Mouse (Mus musculus) c-Kit-positive CD71-positive TER-119-positive erythroid progenitor cells, embryonic 14.5 days (primary cell): ENCODE data around the gene P2ry12.

ENCODE experiments used
- DNase-seq: peaks from one replicate; pipeline ENCODE4 v3.0.0-alpha.2; 2013; ENCODE audit warnings: low spot score

P2ry12 gene

DNA sequence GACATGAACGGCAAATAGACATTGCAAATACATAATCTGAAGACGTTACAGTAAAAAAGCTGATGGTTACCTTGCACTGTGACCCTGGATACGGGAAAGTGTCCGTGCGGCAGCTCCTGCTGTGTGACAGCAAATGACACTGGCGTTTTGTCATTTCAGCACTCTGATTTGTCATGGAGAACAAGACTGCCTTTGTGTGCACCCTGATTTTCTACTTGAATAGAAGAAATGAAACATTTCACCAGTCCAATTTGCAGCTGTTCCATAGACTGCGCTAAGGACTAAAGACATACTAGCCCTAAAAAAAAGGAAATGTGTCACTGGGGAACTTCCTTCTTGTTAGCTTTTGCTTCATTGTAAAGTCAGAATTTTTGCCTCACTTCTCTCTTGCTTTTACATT is at the start of gene P2ry12:
TSS of gene P2ry12 (minus strand) at position 168 of the 400 bp plus-strand sequence.
- DNase-seq = no peak

DNA sequence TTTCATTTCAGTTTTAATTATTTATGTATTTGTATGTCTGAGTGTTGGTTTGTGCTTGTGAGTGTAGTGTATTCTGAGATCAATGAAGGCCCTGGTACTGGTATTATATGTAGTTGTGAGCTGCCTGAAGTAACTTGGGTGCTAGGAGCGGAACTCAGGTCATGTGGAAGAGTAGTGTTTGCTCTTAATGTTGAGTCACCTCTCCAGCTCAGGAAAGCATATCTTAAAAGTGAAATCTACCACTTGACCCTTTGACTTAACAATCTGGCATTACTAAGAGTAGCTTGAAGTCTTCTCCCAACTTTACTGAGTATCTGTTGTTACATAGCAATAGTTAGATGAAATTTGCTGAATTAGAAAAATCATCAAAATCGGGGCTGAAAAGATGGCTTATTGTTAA is 42.8 kb upstream of the P2ry12 start:
- DNase-seq = no peak

DNA sequence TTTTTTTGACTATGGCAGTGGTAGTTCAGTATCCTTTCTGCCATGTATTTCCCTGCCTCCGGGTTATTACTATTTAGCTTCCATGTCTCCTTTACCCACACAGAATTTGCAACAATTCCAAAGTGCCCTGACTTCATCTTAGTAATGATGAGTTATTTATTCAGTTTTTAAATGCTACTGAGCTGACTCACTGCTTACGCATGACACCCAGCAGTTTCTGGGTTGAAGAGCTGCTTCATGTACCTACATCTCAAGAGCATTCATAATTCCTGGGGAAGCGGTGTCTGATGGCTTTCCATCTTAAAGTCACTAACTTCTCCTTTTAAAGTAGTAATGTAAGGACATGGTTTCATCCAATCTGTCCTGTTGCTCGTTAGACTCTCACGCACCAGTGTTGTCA is 42.3 kb upstream of the P2ry12 start:
- DNase-seq = no peak

DNA sequence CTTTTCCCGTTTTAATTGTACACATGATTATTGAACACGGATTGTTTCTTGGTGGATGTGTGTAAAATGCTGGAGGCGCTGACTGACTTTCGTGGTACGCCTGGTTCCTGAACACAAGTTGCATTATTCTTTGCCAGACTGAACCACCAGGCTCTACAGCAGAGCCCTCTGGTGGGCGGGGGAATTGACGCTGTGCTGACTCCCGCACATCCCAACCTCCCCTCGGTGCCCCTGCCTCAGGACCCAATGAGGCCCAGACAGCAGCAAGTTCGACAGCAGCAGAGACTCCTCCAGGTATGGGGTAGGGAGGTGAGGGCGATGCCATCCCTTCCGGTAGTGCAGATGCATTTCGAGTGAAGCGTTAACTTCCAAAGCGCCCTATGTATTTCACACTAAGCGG is 35.0 kb upstream of the P2ry12 start:
- DNase-seq = no peak

DNA sequence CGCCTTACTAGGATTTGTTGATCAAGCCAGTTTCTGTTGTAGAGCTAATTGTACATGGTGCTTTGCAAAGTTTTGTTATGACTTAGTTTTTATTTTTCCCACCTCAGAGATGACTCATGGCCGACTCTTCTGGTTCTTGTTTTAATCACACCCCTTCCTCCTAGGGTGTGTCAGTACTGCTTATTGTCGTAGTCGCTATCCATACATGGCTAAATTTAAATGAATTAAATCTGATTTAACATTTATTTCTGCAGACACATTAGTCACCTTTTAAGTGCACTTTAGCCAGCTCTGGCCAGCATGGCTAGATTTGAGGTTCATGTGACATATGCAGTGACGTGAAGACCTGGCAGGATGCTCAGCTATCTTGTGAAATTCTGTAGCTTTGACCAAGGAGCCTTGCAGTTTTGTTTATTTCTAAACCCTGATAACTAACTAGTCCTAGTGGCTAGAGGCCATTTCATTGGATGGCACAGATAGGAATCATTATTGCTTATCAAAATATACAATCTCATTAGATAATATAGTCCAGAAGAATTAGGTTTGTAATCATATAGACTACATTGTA is 34.0 kb upstream of the P2ry12 start:
- no peak for DNase-seq

DNA sequence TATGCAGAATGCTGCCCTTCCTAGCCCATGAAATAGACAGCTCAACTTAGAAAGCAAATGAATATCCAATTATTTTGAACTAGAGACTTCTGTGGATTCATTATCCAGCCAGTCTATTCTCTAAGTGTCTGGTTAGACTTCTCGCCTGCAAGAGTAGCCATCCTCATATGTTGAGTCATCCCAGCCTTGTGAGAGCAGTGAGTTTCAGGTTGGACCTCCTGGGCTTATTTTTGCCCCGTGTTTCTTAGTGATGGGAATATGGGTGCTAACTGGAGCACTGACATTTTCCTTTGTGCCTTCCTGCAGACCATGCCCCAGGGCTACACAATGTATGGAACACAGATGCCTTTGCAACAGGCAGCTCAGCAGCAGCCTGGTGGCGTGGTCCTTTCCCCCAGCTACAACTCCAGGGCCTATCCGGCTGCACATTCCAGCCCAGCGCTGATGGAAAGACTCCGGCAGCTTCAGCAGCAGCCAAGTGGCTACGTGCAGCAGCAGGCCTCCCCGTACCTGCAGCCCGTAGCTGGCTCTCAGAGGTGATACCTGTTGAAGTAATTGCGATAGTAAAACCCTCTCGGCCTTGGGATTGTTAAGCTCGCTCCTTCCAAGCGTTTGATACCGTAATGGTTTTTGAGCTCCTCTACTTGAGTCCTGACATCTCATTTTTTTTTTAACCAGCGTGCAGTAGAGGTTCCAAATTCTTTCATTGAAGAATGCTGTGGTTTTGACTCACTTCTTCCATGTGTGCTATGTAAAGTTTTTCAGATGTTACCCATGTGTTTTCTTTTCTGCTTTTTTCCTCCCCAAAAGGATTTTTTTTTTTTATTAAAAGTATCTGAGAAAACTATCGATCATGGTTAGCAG is 33.3 kb upstream of the P2ry12 start:
- no peak for DNase-seq

DNA sequence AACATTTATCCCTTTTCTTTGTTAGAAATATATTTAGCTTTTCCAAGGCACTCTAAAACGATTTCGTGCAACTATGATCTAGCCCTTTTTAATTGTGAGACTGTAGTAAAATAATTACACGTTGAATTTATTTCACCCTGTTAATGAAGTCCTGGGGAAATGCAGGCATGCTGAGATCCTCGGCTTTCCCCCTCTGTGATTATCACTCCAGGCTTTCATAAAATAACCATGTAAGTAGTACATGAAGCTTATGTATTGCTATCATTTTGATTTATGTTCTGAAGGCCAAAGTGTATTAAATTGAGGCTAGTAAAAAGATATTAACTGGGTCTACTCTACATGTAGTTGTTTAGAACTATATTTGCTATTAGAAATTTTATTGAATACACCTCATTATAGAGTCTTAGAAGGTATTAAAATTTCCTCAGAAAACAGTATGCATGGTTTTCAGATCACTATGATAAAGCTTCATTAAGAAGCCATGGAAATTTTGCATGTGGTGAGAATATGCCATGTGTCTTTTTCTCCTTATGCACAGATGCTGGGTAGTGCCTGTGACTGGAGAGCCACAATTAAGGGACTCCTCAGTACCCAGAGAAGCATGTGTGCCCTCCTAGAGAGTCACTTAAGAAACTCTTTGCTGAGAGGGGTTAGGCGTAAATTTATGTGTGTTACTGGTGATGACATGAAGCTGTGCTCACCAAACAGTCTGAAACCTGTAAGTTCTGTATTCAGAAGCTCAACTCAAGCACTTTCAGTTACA is 30.9 kb upstream of the P2ry12 start:
- DNase-seq = no peak

DNA sequence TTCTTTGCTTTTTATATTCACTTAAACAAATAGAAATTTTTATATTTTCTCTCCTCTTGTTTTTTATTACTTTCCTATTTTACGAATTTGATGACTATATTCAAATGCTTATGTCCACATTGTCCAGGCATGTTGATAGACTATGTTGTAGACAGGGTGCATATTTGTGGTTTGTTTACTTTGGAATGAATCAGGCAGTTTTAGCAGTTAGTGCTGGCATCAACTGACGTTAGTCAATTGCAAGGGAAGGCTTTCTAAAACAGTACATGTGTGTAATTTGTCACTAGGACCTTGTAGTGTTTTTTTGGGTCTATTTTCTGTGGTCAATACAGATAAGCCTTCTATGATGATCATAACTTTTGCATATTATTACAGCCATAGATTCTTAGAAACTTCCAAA is 27.9 kb upstream of the P2ry12 start:
- DNase-seq = no peak

DNA sequence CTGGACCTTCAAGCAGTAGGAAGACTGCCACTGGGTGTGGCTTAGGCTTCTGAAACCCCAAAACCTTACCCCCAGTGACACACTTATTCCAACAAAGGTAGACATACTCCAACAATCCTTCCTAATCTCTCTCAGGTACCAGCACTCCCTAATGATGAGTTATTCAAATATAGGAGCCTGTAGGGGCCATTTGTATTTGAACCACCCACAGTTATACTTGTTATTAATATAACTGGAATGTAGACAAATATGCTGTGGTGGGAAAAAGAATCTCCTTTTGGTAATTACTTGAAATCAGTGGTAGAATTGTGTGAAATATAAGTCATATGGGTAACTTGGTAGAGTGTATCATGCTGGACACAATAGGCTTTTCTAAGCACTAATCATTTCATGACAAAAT is 15.9 kb upstream of the P2ry12 start:
- no peak for DNase-seq

DNA sequence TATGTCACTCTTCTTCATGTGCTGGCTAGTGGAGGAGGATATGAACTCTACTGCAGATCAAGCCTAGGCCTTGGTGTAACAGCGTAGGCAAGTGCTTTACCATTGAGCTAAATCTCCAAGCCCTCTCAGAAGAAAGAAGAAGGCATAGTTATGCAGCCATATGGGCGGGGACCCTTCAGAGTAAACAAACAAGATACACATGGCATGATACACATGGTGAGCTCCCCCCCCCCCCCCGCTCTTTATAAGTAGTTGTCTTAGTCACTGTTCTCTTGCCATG is 15.5 kb upstream of the P2ry12 start:
- DNase-seq = no peak

DNA sequence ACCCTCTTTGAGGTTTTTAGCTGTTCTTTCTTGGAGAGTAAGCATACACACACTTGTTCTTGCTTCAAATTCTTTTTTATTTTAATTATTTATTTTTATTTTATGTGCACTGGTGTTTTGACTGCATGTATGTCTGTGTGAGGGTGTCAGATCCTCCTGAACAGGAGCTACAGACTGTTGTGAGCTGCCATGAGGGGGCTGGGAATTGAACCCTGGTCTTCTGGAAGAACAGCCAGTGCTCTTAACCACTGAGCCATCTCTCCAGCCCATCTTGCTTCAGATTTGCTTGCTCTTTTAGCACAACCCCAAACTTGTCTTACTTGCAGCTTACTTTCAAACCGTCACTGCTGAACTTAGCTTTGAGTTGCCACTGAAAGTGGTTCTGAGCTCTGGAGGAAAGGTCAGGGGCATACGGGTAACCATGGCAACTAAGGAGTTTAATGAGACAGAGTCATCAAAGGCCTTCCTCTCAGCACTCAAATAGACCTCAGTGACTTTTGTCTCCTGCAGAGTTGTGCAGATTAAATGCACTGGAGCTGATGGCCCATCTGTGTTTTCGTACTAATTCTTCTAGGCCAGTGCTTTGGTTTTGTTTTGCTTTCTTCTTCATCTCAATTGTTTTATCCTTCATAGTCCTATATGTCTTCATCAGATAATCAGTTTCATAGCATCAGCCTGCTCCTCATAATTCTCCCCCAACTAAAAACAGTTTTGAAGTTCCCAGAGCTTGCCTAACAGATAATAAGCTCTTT is 15.0 kb upstream of the P2ry12 start:
- no peak for DNase-seq

DNA sequence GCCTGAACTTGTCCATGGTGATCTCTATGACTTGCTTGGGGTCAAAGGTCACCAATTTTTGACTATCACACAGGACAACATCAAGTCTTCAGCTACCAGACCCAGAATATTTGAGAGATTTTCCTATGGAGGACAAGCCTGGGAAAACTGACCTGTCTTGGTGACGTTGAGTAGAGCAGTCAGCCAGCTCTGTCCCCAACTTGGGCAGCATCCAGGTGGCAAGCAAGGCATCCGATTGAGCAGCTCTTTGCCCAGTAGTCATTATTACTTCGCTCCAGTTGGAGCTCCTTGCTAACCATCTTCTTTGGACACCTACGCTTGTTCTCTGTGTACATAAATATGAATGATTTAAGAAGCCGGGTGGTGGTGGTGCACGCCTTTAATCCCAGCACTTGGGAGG is 8.1 kb upstream of the P2ry12 start:
- no peak for DNase-seq

DNA sequence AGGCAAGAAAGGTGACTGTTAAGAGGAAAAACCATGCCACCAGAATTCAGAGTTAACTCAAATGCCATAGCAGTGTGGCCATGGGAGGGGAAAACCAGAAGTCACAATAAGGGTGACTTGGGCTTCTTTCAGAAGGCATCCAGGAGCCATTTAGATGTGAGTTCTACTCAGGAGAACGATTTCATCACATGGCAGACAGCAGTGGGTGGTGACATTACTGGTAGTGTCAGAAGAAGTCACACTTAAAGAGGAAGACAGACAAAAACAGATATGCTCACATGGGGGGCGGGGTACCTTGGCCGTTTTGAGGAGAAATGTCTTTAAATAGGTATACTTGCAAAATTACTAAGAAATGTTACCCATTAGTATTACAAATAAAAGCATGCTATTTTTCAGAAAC is 1.3 kb upstream of the P2ry12 start:
- no peak for DNase-seq

DNA sequence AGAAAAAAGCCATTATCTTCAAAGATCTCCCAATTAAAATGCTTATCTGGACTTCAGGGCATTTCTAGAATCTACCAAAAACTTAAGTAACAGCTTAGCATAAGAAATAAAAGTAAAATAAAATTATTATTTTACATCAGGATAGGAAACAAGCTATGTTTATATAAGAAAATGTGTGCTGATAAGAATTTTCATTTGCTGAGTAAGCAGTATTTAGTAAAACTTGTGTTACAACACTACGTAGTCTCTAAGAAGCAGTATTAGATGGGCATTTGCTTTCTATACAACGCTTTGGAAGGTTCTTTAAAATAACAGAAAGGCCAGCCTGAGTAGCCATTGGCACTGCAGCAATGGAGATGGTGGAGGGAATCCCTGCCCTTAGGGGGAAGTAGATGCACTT is 746 bp upstream of the P2ry12 start:
- DNase-seq = no peak

DNA sequence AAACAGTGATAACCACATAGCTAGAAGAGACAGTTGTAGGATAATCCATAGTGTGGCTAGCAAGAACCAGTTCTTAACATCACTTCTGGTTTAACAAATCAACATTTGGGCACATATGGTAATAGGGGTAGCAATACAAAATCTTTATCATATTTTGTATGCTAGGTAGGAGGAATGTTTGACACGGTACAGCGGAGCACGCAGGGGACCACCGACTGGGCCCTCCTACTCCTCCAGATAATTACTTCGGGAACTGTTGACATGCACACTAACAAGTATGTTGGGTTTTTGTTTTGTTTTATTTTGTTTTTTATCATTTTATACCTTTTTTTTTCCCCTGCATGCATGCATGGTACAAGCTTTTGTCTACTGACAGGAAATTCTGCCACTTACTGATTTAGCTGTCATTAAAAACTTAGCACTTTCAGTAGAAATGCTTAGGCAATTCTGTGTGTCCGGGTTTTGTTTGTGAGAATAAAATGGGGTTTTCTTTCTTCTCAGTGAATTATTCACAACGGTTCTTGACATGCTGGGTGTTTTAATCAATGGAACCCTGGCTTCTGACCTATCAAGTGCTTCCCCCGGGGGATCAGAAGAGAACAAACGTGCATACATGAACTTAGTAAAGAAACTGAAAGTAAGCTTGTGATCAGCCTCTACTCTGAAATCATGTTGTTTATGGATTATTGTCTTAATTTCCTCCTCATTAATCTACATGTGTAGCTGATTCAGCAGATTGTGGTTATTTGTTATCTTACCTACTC is 780 bp downstream of the P2ry12 start:
- DNase-seq = no peak

DNA sequence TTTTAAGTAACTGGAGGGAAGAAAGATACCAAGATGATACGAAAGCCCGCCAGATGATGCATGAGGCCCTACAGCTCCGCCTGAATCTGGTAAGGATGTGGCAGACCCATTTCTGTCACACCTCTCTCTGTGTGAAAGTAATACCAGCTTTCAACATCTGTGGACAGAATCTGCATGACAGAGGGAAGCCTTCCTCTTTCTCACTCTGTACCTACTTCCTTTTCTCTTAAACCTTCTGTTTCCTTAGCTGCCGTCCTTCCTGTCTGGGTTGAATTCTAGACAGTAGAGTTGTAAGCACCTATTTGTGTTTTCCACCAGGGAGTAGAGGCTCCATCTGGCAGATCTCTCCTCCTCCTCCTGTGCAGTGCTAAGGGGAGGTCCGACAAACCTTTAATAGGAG is 1.9 kb downstream of the P2ry12 start:
- DNase-seq = no peak

DNA sequence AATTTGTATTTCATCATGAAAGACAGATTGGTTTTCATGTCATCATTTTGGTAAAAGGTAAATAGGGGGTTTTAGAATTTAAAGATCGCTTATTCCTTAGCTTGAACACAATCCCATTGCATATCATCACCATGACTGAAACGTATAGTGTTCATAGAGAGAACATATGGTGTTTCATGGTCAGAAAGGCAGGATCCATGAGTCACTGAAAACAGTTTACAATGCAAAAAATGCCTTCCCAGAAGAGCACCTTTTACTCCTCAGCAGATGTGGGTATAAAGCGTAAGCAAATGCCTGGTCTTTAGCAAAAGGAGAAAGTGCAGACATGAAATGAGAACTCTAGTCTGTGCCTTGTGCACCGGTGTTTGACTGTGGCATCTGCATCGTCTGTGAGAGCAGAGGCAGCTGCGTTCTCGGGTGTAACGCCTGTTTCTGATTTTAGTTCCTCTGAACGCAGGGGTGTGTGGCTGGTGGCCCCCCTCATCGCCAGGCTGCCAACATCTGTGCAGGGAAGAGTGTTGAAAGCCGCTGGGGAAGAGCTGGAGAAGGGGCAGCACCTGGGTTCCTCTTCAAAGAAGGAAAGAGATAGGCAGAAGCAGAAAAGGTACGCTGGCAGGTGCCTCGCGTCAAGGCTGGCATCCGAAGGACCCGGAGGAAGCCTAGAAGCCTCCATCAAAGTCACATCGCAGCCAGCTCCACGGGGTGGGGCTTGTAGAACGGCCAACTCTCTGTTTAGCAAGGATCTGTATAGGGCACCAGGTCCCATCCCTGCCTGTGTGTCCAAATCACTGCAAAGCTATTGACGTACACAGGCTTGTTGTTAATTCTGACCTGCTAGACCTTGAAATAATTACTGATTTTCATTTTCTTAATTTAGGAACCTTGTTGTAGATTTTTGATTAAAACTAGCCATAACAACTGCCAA is 4.7 kb downstream of the P2ry12 start:
- no peak for DNase-seq

DNA sequence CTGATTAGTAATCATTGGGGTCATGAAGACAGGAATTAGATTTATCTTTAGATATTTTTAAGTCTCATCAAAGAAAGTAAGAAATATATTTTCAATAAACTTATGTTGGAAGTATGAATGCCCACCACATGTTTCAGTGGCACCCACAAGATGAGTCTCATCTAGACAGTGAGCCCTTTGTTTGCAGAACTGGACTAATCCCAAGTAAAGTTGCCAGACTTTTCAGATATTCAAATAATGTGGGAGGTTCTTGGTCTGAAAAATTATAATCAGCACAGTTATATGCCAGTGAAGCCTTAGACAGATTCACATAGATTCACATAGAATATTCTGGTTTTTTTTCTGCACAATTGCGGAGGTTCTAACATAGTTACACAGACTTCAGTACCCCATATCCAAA is 12.2 kb downstream of the P2ry12 start:
- no peak for DNase-seq

DNA sequence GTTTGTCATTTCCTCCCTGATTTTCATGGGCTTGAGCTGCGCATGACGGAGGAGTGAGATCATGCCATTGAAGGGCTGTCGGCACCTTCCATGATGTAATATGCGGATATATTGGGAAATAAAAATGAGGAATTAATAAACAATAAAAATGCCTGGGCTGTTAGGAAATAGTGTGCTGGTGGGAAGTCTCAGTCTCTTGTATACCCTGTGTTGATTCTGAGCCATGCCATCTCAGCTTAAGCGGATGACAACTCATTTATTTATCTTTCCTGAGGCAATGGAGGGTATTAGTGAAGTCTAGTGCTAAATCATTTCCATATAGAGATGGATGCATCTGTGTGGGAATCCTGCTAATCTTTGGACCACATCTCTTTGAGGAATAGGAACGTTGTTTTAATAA is 14.6 kb downstream of the P2ry12 start:
- DNase-seq = no peak

DNA sequence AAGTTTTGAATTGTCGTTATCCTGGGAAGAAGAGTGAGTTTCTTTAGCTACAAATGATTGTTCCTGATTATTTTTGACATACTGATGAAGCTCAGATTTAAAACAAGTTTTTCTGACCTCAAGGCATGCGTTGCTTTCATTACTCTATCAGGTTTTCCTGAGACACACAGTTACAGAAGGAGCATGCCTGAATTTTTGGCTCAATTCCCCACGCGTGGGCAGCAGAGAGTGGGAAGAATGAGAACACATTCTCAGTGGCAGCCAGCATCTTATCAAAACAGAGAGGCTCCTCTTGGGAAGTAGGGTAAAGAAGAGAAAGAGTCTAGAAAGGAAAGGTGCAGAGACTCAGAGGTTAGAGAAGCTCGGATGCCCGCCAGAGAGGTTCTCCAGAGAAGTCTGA is 19.3 kb downstream of the P2ry12 start:
- no peak for DNase-seq

DNA sequence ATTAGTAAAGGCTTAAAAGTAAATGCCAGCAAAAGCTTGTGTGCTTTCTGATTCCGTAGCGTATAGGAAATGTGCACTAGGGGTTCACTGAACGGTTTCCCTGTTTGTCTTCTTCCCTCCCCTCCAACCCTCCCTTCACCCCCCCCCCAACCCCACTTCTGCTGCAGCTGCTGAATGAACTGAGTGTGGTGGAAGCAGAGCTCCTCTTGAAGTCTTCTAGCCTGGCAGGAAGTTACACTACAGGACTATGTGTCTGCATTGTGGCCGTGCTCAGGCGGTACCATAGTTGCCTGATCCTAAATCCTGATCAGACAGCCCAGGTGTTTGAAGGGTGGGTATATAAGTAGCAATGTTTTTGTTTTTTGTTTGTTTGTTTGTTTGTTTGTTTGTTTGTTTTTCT is 27.8 kb downstream of the P2ry12 start:
- no peak for DNase-seq
